Mouse (Mus musculus) left cerebral cortex, postnatal 4 days (tissue): ENCODE data around the gene Cdh13. TPM values are rescaled to one million over a fixed set of nuclear protein-coding genes. Genes with fewer than 3 reads are reported as not detected.
"Not testable (repeated sequence)": the region's sequence is repeated elsewhere in the genome, so short reads cannot be mapped to it uniquely, and the experiment has no call there.

Source experiments
- DNase-seq: peaks from one replicate; pipeline ENCODE4 v3.0.0-alpha.2; 2022
- intact Hi-C: fragments of 180-260 bp; cut with DNase I; formaldehyde crosslinking; loops from one replicate; pipeline ENCODE4 v1.15.1; 2025
- total RNA-seq, 2 experiments: library from RNA; stranded (reverse); gene quantifications; 2 replicates each; pipeline ENCODE4 v1.2.3; 2021

Cdh13 gene
- total RNA-seq, 2 experiments from 2014 or later, result 173 to 179 TPM

DNA sequence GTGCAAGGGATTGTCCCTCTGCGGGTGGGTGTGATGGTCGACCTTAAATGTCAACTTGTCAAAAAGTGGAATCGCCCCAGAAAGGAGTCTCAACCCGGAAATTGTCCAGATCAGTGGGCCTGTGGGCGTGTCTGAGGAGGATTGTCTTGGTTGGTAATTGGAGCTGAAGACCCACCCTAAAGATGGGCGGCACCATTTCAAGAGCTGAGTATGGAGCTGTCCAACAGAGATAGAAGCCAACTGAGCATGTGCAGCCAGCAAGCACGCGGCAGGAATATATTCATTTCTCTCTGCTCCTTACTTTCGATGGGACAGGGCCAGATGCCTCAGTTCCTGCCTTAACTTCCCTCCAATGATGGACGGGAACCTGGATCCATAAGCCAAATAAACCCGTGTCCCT lies 466.3 kb downstream of the Cdh13 start:
- intact Hi-C loops, result no loop called here
- DNase-seq, result no peak

DNA sequence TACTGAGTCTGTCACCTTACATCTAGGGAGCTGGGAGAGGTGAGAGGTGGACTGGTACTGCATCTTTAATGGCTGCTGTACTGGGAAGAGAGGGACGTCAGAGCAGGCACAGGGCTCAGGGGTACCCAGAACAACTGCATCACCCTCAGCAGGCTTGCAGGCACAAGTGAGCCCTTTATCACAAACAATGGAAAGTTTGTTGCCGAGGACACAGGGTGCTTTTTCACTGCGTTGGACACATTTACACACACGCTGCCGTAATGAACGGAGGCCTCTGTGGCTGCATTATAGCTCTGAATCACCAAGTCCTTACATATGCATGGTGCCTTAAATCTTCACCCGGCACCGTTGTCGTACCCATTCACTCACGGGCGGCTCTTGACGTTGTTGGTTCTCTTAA lies 470.2 kb downstream of the Cdh13 start:
- intact Hi-C loops, result no loop called here
- no peak for DNase-seq

DNA sequence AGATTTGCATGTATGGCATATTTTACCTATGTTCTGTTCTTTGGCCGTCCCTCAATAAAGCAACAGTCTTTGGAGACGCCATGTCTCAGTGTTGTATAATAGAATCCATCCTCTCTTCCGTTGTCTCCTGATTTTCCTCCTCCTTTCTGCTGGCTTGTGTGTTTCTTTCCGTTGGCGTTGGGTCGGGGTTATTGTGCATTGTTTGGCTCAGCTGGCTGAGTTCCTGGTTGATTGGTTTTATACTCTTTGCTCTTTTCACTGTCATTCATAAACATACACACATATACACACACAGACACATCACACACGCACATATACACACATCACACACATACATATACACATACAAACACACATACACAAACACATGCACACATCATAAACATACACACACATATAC lies 470.6 kb downstream of the Cdh13 start:
- intact Hi-C loops, result no loop called here
- DNase-seq, result no peak

DNA sequence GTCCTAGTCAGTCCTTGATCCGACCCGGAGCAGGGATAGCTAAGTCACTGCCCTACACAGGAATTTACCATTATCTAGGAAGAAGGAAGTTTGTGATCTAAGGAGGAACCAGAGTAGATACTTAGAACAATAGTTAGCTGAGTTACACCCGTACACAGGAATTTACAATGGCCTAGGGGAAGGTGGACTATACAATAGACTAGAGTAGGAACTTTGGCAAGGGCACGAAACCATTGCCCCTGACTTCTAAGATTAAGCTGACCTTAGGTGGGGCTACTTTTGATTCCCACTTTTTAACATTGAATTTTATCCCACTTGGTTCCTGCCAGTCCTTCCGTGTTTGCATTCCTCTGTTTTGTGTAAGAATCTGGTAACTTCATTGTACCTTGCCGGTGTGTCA lies 494.0 kb downstream of the Cdh13 start:
- DNase-seq, intact Hi-C loops: not testable (repeated sequence)

DNA sequence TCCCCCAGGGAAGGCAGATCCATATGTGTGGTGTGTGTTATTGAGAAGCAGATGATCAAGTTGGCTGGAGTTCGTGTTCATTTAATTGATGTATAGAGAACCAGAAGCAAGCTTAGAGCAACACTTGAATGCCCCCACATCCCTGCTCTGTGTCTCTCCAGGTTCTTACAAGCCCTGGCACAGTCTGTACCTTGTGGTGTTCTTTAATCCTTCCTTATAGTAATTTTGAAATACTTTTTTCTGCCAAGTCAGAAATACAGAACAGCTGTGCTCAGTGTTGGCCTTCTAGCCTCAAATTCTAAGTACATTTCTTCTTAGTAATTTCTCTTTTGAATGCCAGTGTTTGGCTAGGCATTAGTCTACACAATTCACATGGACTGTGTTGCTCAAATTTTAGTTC lies 494.8 kb downstream of the Cdh13 start:
- intact Hi-C loops, result no loop called here
- DNase-seq, result no peak

DNA sequence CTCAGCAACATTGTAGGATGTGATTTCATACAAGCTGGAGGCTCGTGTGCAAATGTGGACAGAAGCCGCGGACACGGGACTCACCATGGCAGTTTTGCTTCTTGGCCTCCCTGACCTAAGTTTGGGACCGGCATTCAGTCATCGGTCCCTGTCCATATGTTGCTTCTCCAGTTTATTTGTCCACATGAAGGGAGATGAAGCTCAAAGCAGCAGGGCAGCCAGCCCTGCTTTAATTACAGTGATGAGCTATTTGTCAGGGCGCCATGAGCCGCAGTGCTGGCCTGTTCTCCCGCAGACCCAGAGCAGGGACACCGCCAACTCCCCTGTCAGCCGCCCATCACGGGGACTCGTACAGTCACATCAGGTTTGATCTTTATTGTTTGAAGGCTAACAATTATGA lies 502.1 kb downstream of the Cdh13 start:
- DNase-seq, result peak; percentile 83
- intact Hi-C loops, result no loop called here

DNA sequence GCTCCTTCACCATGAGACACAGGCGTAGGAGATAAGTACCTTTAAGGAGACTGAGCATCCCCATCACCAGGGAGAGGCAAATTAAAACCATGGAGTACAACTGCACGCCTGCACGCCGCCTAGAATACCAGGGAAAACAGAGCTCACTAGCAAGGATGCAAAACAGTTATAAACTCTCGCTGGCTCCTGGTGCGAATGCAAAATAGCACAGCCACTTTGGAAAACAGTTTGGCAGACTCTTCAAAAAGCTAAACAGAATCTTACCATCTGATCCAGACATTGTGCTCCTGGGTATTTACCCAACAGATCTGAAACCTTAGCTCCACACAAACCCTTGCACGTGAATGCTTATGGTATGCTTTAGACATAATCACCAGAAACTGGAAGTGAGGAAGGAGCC lies 506.1 kb downstream of the Cdh13 start:
- intact Hi-C loops, result no loop called here
- DNase-seq, result no peak

DNA sequence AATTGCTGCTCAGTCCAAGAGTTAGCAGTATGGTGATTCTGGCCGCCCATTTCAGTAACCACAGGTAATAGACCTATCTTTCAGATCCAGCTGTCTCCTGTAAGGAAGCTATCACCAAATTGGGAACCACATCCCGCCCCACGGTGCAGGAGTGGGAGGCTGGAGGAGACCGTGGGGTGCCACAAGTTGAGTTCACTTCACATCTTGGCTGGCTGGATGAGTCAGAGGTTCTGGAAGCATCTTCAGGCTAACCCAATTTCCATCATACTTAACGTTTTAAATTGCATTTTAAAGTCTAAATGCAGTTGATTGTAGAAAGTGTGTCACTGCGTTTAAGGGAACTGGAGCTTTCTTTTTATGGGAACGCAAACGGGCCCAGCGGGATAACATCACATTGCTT lies 511.4 kb downstream of the Cdh13 start:
- intact Hi-C loops, result no loop called here
- DNase-seq, result no peak

DNA sequence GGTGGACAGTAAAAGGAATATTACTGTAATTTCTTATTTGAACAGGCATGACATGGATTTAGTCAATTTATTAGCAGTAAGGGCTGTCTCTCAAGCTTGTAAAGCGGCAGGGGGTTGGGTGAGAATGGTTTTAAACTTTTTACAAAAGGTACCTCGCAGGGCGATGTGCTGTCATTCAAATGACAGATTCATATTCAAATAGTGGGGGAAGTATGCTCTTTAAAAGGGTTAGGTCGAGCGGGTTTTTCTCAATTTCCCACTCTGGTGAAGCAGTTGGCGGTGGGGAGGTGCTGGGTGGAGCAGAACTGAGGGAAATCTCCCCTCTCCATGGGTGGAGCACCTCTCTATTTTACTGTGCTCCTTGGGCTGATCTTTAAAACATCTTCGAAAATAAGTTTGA lies 513.0 kb downstream of the Cdh13 start:
- no peak for DNase-seq
- intact Hi-C loops, result no loop called here

DNA sequence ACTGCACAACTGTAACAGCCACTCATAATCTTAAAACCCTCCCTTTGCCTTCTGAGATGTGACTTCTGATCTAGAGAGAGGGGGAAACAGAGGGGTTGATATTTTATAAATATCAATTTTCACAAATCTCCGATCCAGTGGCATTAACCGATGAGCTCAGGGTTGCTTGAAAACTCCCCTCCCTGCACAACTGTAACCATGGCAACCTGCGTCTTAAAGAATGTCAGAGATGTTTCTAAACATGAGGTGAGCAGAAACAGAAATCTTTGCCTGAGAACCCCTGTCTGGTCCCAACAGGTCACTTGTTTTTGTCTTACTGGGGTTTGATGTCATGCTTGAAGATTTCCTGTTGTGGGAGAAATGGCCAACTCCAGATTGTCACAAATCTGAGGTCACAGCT lies 513.6 kb downstream of the Cdh13 start:
- DNase-seq, result no peak
- intact Hi-C loops, result no loop called here

DNA sequence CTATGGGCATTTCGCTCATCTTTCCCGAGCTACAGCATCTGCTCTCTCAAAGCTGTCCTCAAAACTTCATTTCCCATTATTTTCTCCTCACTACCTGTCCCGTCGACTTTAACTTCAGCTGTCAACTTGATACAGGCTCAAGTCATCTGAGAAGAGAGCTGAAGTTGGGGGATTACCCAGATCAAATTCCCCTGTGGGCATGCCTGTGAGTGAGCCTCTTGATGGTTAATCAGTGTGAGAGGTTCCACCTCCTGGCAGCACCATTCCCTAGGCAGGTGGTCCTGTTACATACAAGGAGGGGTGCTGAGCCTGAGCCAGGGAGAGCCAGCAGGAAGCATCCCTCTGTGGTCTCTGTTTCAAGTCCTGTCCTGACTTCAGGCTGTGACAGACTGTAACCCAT lies 519.6 kb downstream of the Cdh13 start:
- DNase-seq, result peak; percentile 46
- intact Hi-C loops, result no loop called here

DNA sequence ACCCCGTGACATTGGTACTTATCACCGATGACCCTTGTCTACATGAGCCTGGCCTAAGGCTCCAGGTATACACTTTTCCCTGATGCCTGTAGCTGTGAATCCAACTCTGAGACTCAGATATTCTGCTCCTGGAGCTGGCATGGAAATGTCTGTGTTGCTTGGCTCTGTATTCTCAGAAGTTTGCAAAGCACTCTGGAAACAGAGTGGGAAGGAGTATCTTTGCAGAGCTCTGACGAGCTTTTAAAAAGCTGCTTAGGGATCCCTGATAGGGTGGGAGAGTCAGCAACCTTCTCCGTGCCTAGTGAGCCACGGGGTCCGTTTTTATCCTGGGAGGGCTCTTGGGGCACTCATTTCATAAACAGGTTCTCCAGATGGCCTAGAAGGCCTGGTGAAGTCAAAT lies 526.1 kb downstream of the Cdh13 start:
- intact Hi-C loops, result no loop called here
- no peak for DNase-seq

DNA sequence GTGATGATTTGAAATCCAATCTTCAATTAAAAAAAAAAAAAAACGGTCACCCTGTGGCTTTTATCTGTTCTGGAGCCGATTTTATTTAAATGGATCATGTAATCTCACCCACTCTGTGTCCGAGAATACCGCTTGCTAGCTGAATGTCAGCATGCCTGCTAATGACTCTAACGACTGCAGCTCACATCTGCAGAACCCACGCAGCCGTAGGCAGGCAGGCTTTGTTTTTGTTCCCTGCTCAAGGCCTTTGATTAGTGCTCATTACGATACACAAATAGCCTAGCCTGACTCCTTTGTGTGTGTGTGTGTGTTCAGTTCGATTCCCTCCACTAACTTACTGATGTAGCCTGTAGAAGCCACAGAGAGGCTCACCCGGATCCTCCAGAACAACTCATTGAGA lies 531.5 kb downstream of the Cdh13 start:
- DNase-seq, result no peak
- intact Hi-C loops, result no loop called here

DNA sequence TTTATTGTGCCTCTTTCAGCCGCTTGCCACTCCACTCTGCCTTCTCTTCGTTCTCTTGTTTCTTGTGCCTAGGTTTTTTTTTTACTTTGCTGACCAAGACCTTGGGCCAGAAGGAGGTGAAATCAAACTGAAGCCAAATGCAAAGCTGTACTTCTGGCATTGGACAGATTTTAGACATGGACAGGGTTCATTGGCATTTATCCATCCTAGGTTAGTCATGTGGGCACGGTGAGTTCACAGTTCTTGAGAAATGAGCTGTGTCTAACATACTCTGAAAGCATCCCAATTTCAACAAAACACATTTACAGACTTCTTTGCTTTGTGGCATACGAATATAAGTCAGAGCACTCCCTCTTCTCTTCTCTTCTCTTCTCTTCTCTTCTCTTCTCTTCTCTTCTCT lies 543.2 kb downstream of the Cdh13 start:
- no peak for DNase-seq
- intact Hi-C loops, result no loop called here

DNA sequence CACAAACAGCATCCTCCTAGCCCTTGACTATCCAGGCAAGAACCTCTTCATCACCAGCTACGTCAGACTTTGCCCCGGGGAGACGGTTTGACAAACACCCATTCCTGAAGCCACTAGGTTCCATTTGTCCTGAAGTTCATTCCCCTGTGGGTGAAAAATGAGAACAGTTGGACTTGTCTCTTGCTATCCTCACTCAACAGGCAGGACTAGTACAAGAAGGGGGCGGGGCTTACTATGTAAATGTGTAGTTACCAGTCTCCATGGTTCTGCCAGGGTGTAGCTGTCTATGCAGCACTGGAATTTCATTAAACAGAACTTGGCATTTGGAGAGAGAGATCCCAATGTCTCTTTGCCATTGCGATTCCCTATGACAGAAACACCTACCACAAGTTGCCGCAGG lies 544.2 kb downstream of the Cdh13 start:
- intact Hi-C loops, result no loop called here
- DNase-seq, result no peak

DNA sequence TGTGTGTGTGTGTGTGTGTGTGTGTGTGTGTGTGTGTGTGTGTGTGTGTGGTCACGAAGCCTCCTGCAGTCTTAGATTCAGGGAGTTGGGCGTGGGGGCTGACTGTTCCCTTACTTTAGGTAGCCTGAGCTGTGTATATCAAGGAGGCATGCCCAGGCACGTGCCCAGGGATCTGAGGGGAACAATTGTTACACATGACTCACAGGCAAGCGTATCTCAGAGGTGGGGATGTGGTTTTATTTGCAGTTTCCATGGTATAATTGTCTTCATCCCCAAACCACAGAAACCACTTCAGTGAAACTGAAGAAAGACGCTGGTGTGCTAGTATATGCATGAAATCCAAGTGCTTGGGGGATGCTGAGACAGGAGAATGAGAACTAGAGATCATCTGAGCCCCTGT lies 546.8 kb downstream of the Cdh13 start:
- DNase-seq, result no peak
- intact Hi-C loops, result no loop called here

DNA sequence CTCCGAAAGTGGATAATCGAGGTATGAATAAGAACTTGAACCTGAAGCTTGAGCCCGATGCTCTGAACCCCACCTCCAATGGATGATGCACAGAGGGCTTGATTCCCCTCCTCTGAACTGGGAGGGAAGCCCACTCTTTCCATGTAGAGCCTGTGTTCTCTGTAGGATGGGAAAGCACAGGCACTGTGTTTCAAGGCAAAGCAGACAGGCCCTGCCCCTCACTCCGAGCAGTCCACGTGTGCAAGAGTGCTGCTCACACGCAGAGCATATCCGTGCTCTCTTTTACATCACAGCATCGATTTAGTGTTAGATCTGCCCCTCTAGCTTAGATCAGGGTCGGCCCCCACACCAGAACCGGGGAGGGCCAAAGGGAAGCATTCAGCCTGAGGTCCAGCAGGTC lies 547.5 kb downstream of the Cdh13 start:
- intact Hi-C loops, result no loop called here
- no peak for DNase-seq

DNA sequence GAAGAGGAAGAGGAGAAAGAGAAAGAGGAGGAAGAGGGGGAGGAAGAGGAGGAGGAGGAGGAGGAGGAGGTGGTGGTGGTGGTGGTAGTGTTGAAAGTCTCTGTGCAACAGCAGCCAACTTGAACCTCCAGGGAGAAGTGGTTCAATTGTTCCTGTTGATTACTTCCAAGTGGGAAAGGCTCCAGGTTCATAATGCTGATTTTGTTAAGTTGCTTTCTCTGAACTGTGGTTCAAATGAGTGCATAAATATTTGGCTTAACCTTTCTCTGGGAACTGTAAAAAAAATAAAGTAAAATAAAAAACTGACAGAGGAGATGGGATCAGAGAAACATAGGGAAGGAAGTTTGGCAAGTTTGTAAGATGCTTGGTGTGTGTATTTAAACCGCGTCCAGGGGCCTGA lies 555.3 kb downstream of the Cdh13 start:
- intact Hi-C loops, result no loop called here
- DNase-seq, result no peak

DNA sequence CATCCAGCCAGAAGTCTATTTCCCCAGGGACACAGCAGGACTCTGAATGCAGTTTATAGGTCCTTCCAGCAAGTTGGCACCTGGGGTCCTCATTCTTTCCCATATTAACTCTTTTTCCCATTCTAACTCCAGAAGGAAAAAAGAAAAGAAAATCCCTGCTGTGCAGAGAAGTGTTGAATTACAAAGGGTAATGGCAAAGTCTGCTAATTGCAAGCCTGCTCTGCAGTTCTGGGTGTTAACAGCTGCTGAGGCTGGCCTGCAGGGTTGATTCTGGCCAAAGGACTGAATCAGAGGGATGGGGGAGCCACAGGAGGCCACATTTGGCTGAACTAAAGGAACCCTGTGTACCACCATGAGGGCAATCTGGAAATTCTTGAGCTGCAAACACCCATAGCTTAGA lies 562.2 kb downstream of the Cdh13 start:
- DNase-seq, result peak; percentile 42
- intact Hi-C loops, result loop anchor here (10.0 kb wide), 1 partner anchor 911 kb away; no protein-coding TSS in a partner anchor

DNA sequence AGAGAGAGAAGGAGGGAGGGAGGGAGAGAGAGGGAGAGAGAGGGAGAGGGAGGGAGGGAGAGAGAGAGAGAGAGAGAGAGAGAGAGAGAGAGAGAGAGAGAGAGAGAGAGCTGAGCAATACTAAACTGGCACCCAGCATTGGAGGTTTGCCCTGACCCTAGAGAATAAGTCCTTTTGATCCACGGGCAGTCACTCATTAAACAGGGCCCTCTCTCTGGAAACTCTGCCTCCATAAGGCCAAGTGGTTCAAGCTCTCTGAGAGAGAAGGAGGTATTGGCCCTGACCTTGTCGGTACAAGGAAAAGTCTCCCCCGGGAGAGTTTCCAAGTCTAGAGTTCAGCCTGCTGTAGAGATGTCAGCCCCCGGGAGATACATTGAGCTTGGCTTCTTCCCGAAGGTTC lies 564.5 kb downstream of the Cdh13 start:
- no peak for DNase-seq
- intact Hi-C loops, result loop anchor here (10.0 kb wide), 1 partner anchor 913 kb away; no protein-coding TSS in a partner anchor

DNA sequence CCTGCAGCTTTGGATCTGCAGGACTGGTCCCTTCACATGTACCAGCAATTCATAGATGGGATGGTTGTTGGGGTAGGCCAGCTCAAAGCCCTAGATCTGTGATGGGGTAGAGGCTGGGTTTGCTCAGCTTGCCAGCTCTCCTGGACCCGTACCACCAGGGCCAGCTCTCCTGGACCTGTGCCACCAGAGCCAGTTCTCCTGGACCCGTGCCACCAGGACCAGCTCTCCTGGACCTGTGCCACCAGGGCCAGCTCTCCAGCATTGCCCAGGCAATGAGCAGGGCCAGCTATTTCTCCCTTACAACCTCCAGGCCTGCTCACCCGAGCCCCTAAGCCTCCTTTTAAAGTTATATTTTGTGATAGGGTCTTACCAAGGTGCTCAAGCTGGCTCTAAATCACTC lies 566.0 kb downstream of the Cdh13 start:
- intact Hi-C loops, result loop anchor here (10.0 kb wide), 1 partner anchor 915 kb away; no protein-coding TSS in a partner anchor
- peak; percentile 91 for DNase-seq

DNA sequence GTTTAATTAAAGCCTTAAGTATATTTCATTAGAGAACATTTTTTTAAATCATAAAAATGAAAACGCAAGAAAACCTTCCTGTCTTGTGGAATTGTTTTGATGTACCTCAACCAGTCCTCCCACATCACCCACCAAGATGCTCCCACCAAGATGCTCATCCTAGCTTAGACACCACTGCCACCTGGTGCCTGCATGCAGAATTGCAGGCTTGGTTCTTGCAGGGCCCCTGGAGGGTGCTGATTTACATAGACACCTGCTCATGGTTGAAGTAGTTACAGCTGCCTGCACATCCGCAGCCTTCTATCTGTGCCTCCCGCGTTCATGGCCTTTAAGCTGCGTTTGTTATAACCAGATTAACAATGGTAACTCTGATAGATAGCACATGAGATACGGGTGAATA lies 566.8 kb downstream of the Cdh13 start:
- intact Hi-C loops, result loop anchor here (5.0 to 10.0 kb wide), 2 partner anchors 563 to 1206 kb away; no protein-coding TSS in a partner anchor
- peak; percentile 73 for DNase-seq

DNA sequence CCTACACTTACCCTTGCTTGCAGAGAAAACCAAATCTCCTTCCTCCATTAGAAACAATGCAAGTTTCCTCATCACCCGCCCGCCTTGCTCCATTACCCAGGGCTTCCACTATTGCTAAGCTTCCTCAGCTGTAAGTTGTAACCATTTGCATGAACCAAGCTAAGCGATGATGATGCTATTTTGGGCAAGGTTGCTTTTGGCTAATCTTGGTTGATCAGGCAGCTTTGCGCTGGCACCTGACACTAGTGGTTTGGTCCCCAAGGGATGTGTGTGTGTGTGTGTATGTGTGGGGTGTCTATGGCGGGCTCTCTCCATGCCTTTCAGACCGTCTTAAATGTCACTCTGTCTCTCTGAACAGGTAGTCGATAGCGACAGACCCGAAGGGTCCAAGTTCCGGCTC lies 567.8 kb downstream of the Cdh13 start:
- intact Hi-C loops, result loop anchor here (5.0 to 10.0 kb wide), 2 partner anchors 564 to 1207 kb away; no protein-coding TSS in a partner anchor

More for the DNA sequence above, 567.8 kb downstream of the Cdh13 start:
- DNase-seq, result no peak
